Mouse (Mus musculus): ENCODE data around the gene Cacna1e. TPM values are rescaled to one million over a fixed set of nuclear protein-coding genes. Genes with fewer than 3 reads are reported as not detected.

Gene Cacna1e
- polyA plus RNA-seq, 1 experiment from 2014 or later: 2.3 TPM

GRCm38 (mm10) chr1:154467265-154467664 lies 417.0 kb downstream of the Cacna1e start:
- no peaks in the 10 kb centered on the region for H3K4me1 ChIP-seq (ENCODE audit: control insufficient read depth, insufficient read depth, low read length)
- H3K9ac ChIP-seq (replicated peaks; ENCODE audit: low read depth, low read length): no peak overlapping the region
- no peak overlapping the region for H3K4me2 ChIP-seq (replicated peaks; ENCODE audit: low read depth, low read length)
- H3K27me3 ChIP-seq (ENCODE audit: control insufficient read depth, insufficient read depth, low read length): no peaks in the 10 kb centered on the region
- no peaks in the 10 kb centered on the region for H3K9me3 ChIP-seq (ENCODE audit: control insufficient read depth, low read depth, low read length)
- no peak overlapping the region for H3K4me3 ChIP-seq (ENCODE audit: low read depth, low read length)
- 91% methylated on average over 3 of the region's 3 CpGs for WGBS
- no peaks in the 10 kb centered on the region for H3K36me3 ChIP-seq (ENCODE audit: control insufficient read depth, insufficient read depth, low read length)
- no peak for ATAC-seq (ENCODE audit: insufficient number of reproducible peaks, insufficient read depth, low FRiP score, low read depth)
- H3K27ac ChIP-seq (ENCODE audit: low read length): no peak overlapping the region

DNA sequence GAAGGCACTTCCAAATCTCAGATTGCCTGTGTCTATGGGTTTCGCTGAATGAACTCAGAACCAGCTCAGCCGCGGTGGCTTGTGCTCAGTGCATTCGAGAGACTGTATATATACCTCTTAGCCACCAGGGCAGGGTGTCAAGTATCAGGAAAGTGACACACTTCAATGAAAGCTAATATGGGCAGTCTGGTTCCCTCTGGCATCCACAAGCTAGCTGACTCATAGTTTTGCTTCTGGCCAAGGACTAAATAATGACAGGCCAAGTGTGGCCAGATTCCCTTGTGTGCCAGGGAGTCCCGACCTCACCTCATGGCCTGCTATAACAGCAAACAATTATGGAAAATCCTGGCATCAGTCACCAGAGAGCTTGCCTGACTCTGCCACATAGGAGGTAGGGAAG lies 422.8 kb downstream of the Cacna1e start:
- WGBS: 72% methylated on average over 5 of the region's 5 CpGs
- Histone ChIP-seq H3K9me3 (ENCODE audit: control insufficient read depth, low read depth, low read length) (no peaks in the 10 kb centered on the region), H3K4me3 (ENCODE audit: low read depth, low read length) (no peak overlapping the region), H3K27ac (ENCODE audit: low read length) (no peak overlapping the region), H3K4me2 (replicated peaks; ENCODE audit: low read depth, low read length) (no peak overlapping the region), H3K27me3 (ENCODE audit: control insufficient read depth, insufficient read depth, low read length) (no peaks in the 10 kb centered on the region), H3K4me1 (ENCODE audit: control insufficient read depth, insufficient read depth, low read length) (no peaks in the 10 kb centered on the region), H3K9ac (replicated peaks; ENCODE audit: low read depth, low read length) (no peak overlapping the region), H3K36me3 (ENCODE audit: control insufficient read depth, insufficient read depth, low read length) (no peaks in the 10 kb centered on the region)
- ATAC-seq (ENCODE audit: insufficient number of reproducible peaks, insufficient read depth, low FRiP score, low read depth): no peak

GRCm38 (mm10) chr1:154460067-154460466 lies 424.2 kb downstream of the Cacna1e start:
- Histone ChIP-seq H3K27ac (ENCODE audit: low read length) (no peak overlapping the region), H3K36me3 (ENCODE audit: control insufficient read depth, insufficient read depth, low read length) (no peaks in the 10 kb centered on the region), H3K4me1 (ENCODE audit: control insufficient read depth, insufficient read depth, low read length) (no peaks in the 10 kb centered on the region), H3K4me3 (ENCODE audit: low read depth, low read length) (no peak overlapping the region), H3K4me2 (replicated peaks; ENCODE audit: low read depth, low read length) (no peak overlapping the region), H3K9me3 (ENCODE audit: control insufficient read depth, low read depth, low read length) (no peaks in the 10 kb centered on the region), H3K9ac (replicated peaks; ENCODE audit: low read depth, low read length) (no peak overlapping the region), H3K27me3 (ENCODE audit: control insufficient read depth, insufficient read depth, low read length) (no peaks in the 10 kb centered on the region)
- no peak for ATAC-seq (ENCODE audit: insufficient number of reproducible peaks, insufficient read depth, low FRiP score, low read depth)
- 72% methylated on average over 7 of the region's 7 CpGs for WGBS

GRCm38 (mm10) chr1:154458601-154459000 lies 425.7 kb downstream of the Cacna1e start:
- H3K9ac ChIP-seq (replicated peaks; ENCODE audit: low read depth, low read length): no peak overlapping the region
- H3K4me2 ChIP-seq (replicated peaks; ENCODE audit: low read depth, low read length): no peak overlapping the region
- no peaks in the 10 kb centered on the region for H3K27me3 ChIP-seq (ENCODE audit: control insufficient read depth, insufficient read depth, low read length)
- H3K4me3 ChIP-seq (ENCODE audit: low read depth, low read length): no peak overlapping the region
- no peaks in the 10 kb centered on the region for H3K9me3 ChIP-seq (ENCODE audit: control insufficient read depth, low read depth, low read length)
- ATAC-seq (ENCODE audit: insufficient number of reproducible peaks, insufficient read depth, low FRiP score, low read depth): no peak
- WGBS: 81% methylated on average over 2 of the region's 2 CpGs
- no peaks in the 10 kb centered on the region for H3K4me1 ChIP-seq (ENCODE audit: control insufficient read depth, insufficient read depth, low read length)
- no peak overlapping the region for H3K27ac ChIP-seq (ENCODE audit: low read length)
- no peaks in the 10 kb centered on the region for H3K36me3 ChIP-seq (ENCODE audit: control insufficient read depth, insufficient read depth, low read length)

DNA sequence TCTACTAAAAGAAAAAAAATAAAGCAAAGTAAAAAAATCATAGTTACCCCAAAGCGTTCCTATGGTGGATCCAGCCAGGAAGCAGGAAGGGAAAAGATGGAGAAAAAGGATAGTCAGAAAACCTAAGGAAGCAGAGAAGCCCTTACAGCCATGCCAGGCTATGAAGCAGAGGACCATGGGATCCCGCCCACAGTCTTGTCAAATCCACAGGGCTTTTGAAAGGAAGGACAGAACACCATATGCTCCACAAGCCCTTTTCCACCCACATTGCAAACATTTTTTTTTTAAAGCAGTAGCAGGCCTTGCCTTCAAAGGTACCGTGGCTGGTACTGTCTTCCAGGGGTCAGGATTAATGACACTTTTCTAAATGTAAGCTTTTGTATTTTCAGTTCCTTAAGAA lies 433.5 kb downstream of the Cacna1e start:
- Histone ChIP-seq H3K27ac (ENCODE audit: low read length) (no peak overlapping the region), H3K4me1 (ENCODE audit: control insufficient read depth, insufficient read depth, low read length) (no peaks in the 10 kb centered on the region), H3K4me3 (ENCODE audit: low read depth, low read length) (no peak overlapping the region), H3K9ac (replicated peaks; ENCODE audit: low read depth, low read length) (no peak overlapping the region), H3K9me3 (ENCODE audit: control insufficient read depth, low read depth, low read length) (no peaks in the 10 kb centered on the region), H3K27me3 (ENCODE audit: control insufficient read depth, insufficient read depth, low read length) (no peaks in the 10 kb centered on the region), H3K4me2 (replicated peaks; ENCODE audit: low read depth, low read length) (no peak overlapping the region), H3K36me3 (ENCODE audit: control insufficient read depth, insufficient read depth, low read length) (no peaks in the 10 kb centered on the region)
- 73% methylated on average over 3 of the region's 3 CpGs for WGBS
- no peak for ATAC-seq (ENCODE audit: insufficient number of reproducible peaks, insufficient read depth, low FRiP score, low read depth)

DNA sequence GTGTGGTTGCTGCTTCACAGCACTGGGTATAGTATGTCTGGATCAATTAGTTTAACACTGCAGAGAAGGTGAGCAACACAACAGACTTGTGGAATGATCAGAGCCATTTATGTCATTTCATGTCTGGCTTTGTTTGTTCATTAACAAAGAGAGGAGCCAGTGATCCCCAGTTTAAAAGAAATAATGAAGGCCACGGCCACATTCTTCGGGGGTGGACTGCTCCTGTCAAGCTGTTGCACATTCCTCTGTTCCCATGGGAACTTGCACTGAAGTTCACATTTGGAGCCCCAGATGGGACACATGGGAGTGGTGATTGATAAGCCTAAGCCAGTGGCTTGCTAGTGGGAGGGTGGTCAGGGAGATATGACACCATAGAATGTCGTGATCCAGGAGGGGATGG lies 437.8 kb downstream of the Cacna1e start:
- H3K27me3 ChIP-seq (ENCODE audit: control insufficient read depth, insufficient read depth, low read length): no peaks in the 10 kb centered on the region
- no peaks in the 10 kb centered on the region for H3K4me1 ChIP-seq (ENCODE audit: control insufficient read depth, insufficient read depth, low read length)
- no peak overlapping the region for H3K9ac ChIP-seq (replicated peaks; ENCODE audit: low read depth, low read length)
- H3K9me3 ChIP-seq (ENCODE audit: control insufficient read depth, low read depth, low read length): no peaks in the 10 kb centered on the region
- no peak for ATAC-seq (ENCODE audit: insufficient number of reproducible peaks, insufficient read depth, low FRiP score, low read depth)
- no peaks in the 10 kb centered on the region for H3K36me3 ChIP-seq (ENCODE audit: control insufficient read depth, insufficient read depth, low read length)
- H3K27ac ChIP-seq (ENCODE audit: low read length): no peak overlapping the region
- no peak overlapping the region for H3K4me2 ChIP-seq (replicated peaks; ENCODE audit: low read depth, low read length)
- WGBS: 43% methylated on average over 3 of the region's 3 CpGs
- no peak overlapping the region for H3K4me3 ChIP-seq (ENCODE audit: low read depth, low read length)

- WGBS: 82% methylated on average over 1 of the region's 1 CpGs
- no peak overlapping the region for H3K4me3 ChIP-seq (ENCODE audit: low read depth, low read length)
- no peaks in the 10 kb centered on the region for H3K27me3 ChIP-seq (ENCODE audit: control insufficient read depth, insufficient read depth, low read length)
- H3K4me1 ChIP-seq (ENCODE audit: control insufficient read depth, insufficient read depth, low read length): no peaks in the 10 kb centered on the region
- no peak for ATAC-seq (ENCODE audit: insufficient number of reproducible peaks, insufficient read depth, low FRiP score, low read depth)
- H3K9me3 ChIP-seq (ENCODE audit: control insufficient read depth, low read depth, low read length): no peaks in the 10 kb centered on the region
- no peak overlapping the region for H3K4me2 ChIP-seq (replicated peaks; ENCODE audit: low read depth, low read length)
- no peaks in the 10 kb centered on the region for H3K36me3 ChIP-seq (ENCODE audit: control insufficient read depth, insufficient read depth, low read length)
- no peak overlapping the region for H3K9ac ChIP-seq (replicated peaks; ENCODE audit: low read depth, low read length)
- no peak overlapping the region for H3K27ac ChIP-seq (ENCODE audit: low read length)
Observed at GRCm38 (mm10) chr1:154433520-154433919, 450.8 kb downstream of the Cacna1e start.

- no peak for ATAC-seq (ENCODE audit: insufficient number of reproducible peaks, insufficient read depth, low FRiP score, low read depth)
- Histone ChIP-seq H3K4me2 (replicated peaks; ENCODE audit: low read depth, low read length) (no peak overlapping the region), H3K36me3 (ENCODE audit: control insufficient read depth, insufficient read depth, low read length) (no peaks in the 10 kb centered on the region), H3K9me3 (ENCODE audit: control insufficient read depth, low read depth, low read length) (no peaks in the 10 kb centered on the region), H3K9ac (replicated peaks; ENCODE audit: low read depth, low read length) (no peak overlapping the region), H3K4me3 (ENCODE audit: low read depth, low read length) (no peak overlapping the region), H3K4me1 (ENCODE audit: control insufficient read depth, insufficient read depth, low read length) (no peaks in the 10 kb centered on the region), H3K27me3 (ENCODE audit: control insufficient read depth, insufficient read depth, low read length) (no peaks in the 10 kb centered on the region), H3K27ac (ENCODE audit: low read length) (no peak overlapping the region)
- WGBS: 77% methylated on average over 1 of the region's 1 CpGs
Observed at GRCm38 (mm10) chr1:154433112-154433511, 451.2 kb downstream of the Cacna1e start.

GRCm38 (mm10) chr1:154428276-154428675 lies 456.0 kb downstream of the Cacna1e start:
- Histone ChIP-seq H3K9ac (replicated peaks; ENCODE audit: low read depth, low read length) (no peak overlapping the region), H3K27me3 (ENCODE audit: control insufficient read depth, insufficient read depth, low read length) (no peaks in the 10 kb centered on the region), H3K4me2 (replicated peaks; ENCODE audit: low read depth, low read length) (no peak overlapping the region), H3K4me1 (ENCODE audit: control insufficient read depth, insufficient read depth, low read length) (no peaks in the 10 kb centered on the region), H3K9me3 (ENCODE audit: control insufficient read depth, low read depth, low read length) (no peaks in the 10 kb centered on the region), H3K4me3 (ENCODE audit: low read depth, low read length) (no peak overlapping the region), H3K27ac (ENCODE audit: low read length) (no peak overlapping the region), H3K36me3 (ENCODE audit: control insufficient read depth, insufficient read depth, low read length) (no peaks in the 10 kb centered on the region)
- WGBS: 78% methylated on average over 7 of the region's 7 CpGs
- no peak for ATAC-seq (ENCODE audit: insufficient number of reproducible peaks, insufficient read depth, low FRiP score, low read depth)
